Mouse (Mus musculus) erythroblast, embryonic 14.5 days (primary cell): ENCODE results near the gene Thada.

Experiments
- GATA1 ChIP-seq: IDR thresholded peaks from 2 replicates; pipeline ENCODE4 v1.6.1; 2012; ENCODE audit warnings: low read length, inconsistent platforms, mixed read lengths
- TAL1 ChIP-seq: IDR thresholded peaks from 3 replicates; pipeline ENCODE4 v1.6.1; 2012; ENCODE audit warnings: low read length, inconsistent platforms, mixed read lengths

- TF ChIP-seq TAL1 (no peak), GATA1 (no peak)
Observed at GRCm38 (mm10) chr17:84465753-84466608, at the start of gene Thada.
